Mouse (Mus musculus) liver, adult 2 months (tissue): Measurements from ENCODE around the gene Fcrla. TPM values are rescaled to one million over a fixed set of nuclear protein-coding genes. Genes with fewer than 3 reads are reported as not detected.
"Not testable (repeated sequence)": the region's sequence is repeated elsewhere in the genome, so short reads cannot be mapped to it uniquely, and the experiment has no call there.

Experiments
- DNase-seq: peaks from one replicate; pipeline ENCODE4 v3.0.0-alpha.2; 2011; ENCODE audit warnings: low read depth, low spot score; ENCODE audit errors: extremely low read depth
- H3K27ac ChIP-seq: fragments of 200-500 bp; replicated peaks from 2 replicates; pipeline ENCODE4 v1.5.1; 2012; ENCODE audit warnings: low read depth, mild to moderate bottlenecking, control low read depth, inconsistent platforms, low read length; ENCODE audit not compliant: insufficient read depth
- H3K27me3 ChIP-seq: fragments of 200-500 bp; 2 replicates; pipeline ENCODE4 v1.6.1; 2012; ENCODE audit warnings: mild to moderate bottlenecking, moderate library complexity, low read length, inconsistent platforms; ENCODE audit not compliant: control insufficient read depth, insufficient read depth
- H3K36me3 ChIP-seq: fragments of 200-500 bp; 2 replicates; pipeline ENCODE4 v1.6.1; 2012; ENCODE audit warnings: low read length, inconsistent platforms; ENCODE audit not compliant: control insufficient read depth, insufficient read depth
- H3K4me1 ChIP-seq: fragments of 200-500 bp; 2 replicates; pipeline ENCODE4 v1.6.1; 2011; ENCODE audit warnings: low read length; ENCODE audit not compliant: control insufficient read depth, insufficient read depth
- H3K4me3 ChIP-seq: fragments of 200-500 bp; 2 replicates; pipeline ENCODE4 v1.5.1; 2011; ENCODE audit warnings: low read depth, mild to moderate bottlenecking, control low read depth, low read length, moderate library complexity; ENCODE audit not compliant: insufficient read depth
- H3K79me2 ChIP-seq: fragments of 200-500 bp; 2 replicates; pipeline ENCODE4 v1.6.1; 2012; ENCODE audit warnings: inconsistent platforms, mild to moderate bottlenecking, low read length, moderate library complexity; ENCODE audit not compliant: control insufficient read depth, insufficient read depth
- H3K9ac ChIP-seq: fragments of 200-500 bp; 2 replicates; pipeline ENCODE4 v1.6.1; 2012; ENCODE audit warnings: low read depth, mild to moderate bottlenecking, control low read depth, inconsistent platforms, low read length
- CTCF ChIP-seq: fragments of 200-500 bp; IDR thresholded peaks from 2 replicates; pipeline ENCODE4 v1.5.1; 2011; ENCODE audit warnings: low read depth, low read length, control low read depth
- POLR2A ChIP-seq: fragments of 200-500 bp; IDR thresholded peaks from 2 replicates; pipeline ENCODE4 v1.6.1; 2011; ENCODE audit warnings: low read length, control low read depth; ENCODE audit not compliant: insufficient read depth; ENCODE audit errors: extremely low read depth
- WGBS: fragments of 180-500 bp; shearing (Covaris S2); methylation state at CpG from one replicate; pipeline ENCODE4 v1.1.7; 2018; 5-methylcytosine and 5-hydroxymethylcytosine counted together
- polyA plus RNA-seq: library from polyadenylated mRNA; depleted of rRNA; stranded (reverse); fragments of >200 nt; gene quantifications from 2 replicates; pipeline ENCODE4 v1.2.3, GENCODE M21; 2012
- total RNA-seq: library from RNA; depleted of rRNA; stranded (reverse); fragments of >200 nt; gene quantifications from 2 replicates; pipeline ENCODE4 v1.2.3, GENCODE M21; 2014

Gene Fcrla
- total and polyA plus RNA-seq, 2 experiments, result 0.83 to 1.1 TPM

GRCm38 (mm10) chr1:170961101-170961500 lies 33.7 kb upstream of the Fcrla start:
- no peak for DNase-seq
- Histone ChIP-seq H3K9ac (no peak overlapping the region), H3K36me3 (peaks cover 4% of the 10 kb centered on the region), H3K27me3 (no peaks in the 10 kb centered on the region), H3K4me1 (peaks cover 3% of the 10 kb centered on the region), H3K27ac (peak overlapping the region; percentile 13), H3K4me3 (no peak overlapping the region), H3K79me2 (no peaks in the 10 kb centered on the region)
- 86% methylated on average over 6 of the region's 6 CpGs for WGBS
- TF ChIP-seq POLR2A, result no peak
- TF ChIP-seq CTCF, result no peak

- TF ChIP-seq CTCF, result no peak
- TF ChIP-seq POLR2A, result no peak
- peak; percentile 54 for DNase-seq
- Histone ChIP-seq H3K4me1 (peaks cover 3% of the 10 kb centered on the region), H3K27me3 (no peaks in the 10 kb centered on the region), H3K36me3 (no peaks in the 10 kb centered on the region), H3K9ac (no peak overlapping the region), H3K4me3 (no peak overlapping the region), H3K79me2 (no peaks in the 10 kb centered on the region), H3K27ac (peak overlapping the region; percentile 50)
- WGBS, result 79% methylated on average over 2 of the region's 2 CpGs
These were observed 32.4 kb upstream of the Fcrla start for GRCm38 (mm10) chr1:170959791-170960190.

- no peak overlapping the region for H3K9ac ChIP-seq
- no peak for DNase-seq
- 61% methylated on average over 3 of the region's 3 CpGs for WGBS
These were observed 30.8 kb upstream of the Fcrla start for GRCm38 (mm10) chr1:170958225-170958624.

GRCm38 (mm10) chr1:170953192-170953591 lies 25.8 kb upstream of the Fcrla start:
- Histone ChIP-seq H3K79me2 (no peaks in the 10 kb centered on the region), H3K4me3 (no peak overlapping the region), H3K27ac (no peak overlapping the region), H3K36me3 (no peaks in the 10 kb centered on the region), H3K27me3 (no peaks in the 10 kb centered on the region), H3K4me1 (peaks cover 2% of the 10 kb centered on the region; the same call in 1 of the 2 replicates), H3K9ac (no peak overlapping the region)
- DNase-seq, result peak; percentile 39
- TF ChIP-seq CTCF, result no peak
- no peak for TF ChIP-seq POLR2A
- WGBS, result 77% methylated on average over 2 of the region's 2 CpGs

More at GRCm38 (mm10) chr1:170958225-170958624, 30.8 kb upstream of the Fcrla start:
- H3K79me2 ChIP-seq, result no peaks in the 10 kb centered on the region
- no peak overlapping the region for H3K4me3 ChIP-seq
- H3K27ac ChIP-seq, result no peak overlapping the region
- no peaks in the 10 kb centered on the region for H3K27me3 ChIP-seq
- H3K4me1 ChIP-seq, result peaks cover 5% of the 10 kb centered on the region
- TF ChIP-seq CTCF, result no peak
- TF ChIP-seq POLR2A, result no peak
- no peaks in the 10 kb centered on the region for H3K36me3 ChIP-seq

GRCm38 (mm10) chr1:170950772-170951171 lies 23.4 kb upstream of the Fcrla start:
- Histone ChIP-seq H3K27ac (no peak overlapping the region), H3K4me1 (peaks cover 2% of the 10 kb centered on the region; the same call in 1 of the 2 replicates), H3K9ac (no peak overlapping the region), H3K27me3 (no peaks in the 10 kb centered on the region), H3K4me3 (no peak overlapping the region), H3K36me3 (no peaks in the 10 kb centered on the region), H3K79me2 (no peaks in the 10 kb centered on the region)
- WGBS, result 38% methylated on average over 3 of the region's 3 CpGs
- DNase-seq, result no peak
- TF ChIP-seq CTCF (no peak), POLR2A (no peak)

GRCm38 (mm10) chr1:170944908-170945307 lies 17.5 kb upstream of the Fcrla start:
- not testable (repeated sequence) for H3K4me3 ChIP-seq, H3K9ac ChIP-seq, H3K27ac ChIP-seq, H3K27me3 ChIP-seq, H3K79me2 ChIP-seq, H3K4me1 ChIP-seq, H3K36me3 ChIP-seq, DNase-seq
- 95% methylated on average over 8 of the region's 9 CpGs for WGBS

GRCm38 (mm10) chr1:170944151-170944550 lies 16.8 kb upstream of the Fcrla start:
- H3K27me3 ChIP-seq, DNase-seq, H3K4me3 ChIP-seq, H3K27ac ChIP-seq, H3K79me2 ChIP-seq, H3K4me1 ChIP-seq, H3K9ac ChIP-seq, H3K36me3 ChIP-seq: not testable (repeated sequence)
- 95% methylated on average over 9 of the region's 9 CpGs for WGBS
